Mouse (Mus musculus): Measurements from ENCODE around the gene Rnf39. TPM values are rescaled to one million over a fixed set of nuclear protein-coding genes. Genes with fewer than 3 reads are reported as not detected.

Gene Rnf39
- total and polyA plus RNA-seq, 2 experiments from 2014 or later = 0.16 to 8.0 TPM

DNA sequence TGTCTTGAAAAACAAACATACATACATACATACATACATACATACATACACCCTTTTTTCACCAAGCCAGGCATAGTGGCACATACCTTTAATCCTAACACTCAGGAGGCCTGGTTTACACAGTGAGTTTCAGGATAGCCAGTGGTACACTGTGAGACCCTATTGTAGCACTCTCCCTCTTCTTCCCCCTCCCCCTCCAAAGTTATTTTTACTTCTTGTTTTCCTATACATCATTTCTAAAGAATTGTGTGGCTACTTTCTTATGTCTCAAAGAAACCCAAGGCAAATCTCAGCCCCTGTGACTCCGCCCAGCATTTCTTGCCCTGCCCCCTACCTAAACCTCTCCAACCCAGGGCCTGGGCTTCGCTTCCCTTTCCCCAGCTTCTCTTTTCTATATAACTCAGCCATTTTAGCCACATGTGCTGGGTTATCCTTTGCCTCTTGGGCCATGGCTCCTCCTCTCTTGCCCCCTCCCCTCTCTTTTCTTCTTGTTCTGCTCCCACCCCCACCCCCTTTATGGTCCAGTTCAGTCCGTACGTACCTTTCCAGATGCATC is 51.1 kb downstream of the Rnf39 start:
- Histone ChIP-seq H3K36me3 (replicated peaks; ENCODE audit: control insufficient read depth, insufficient read depth, low read length) (no peaks in the 10 kb centered on the region), H3K9me3 (replicated peaks; ENCODE audit: control insufficient read depth, low read length) (no peaks in the 10 kb centered on the region), H3K4me1 (ENCODE audit: control insufficient read depth, insufficient read depth) (no peaks in the 10 kb centered on the region), H3K27me3 (ENCODE audit: control insufficient read depth, insufficient read depth, low read length) (peaks cover 8% of the 10 kb centered on the region), H3K27ac (ENCODE audit: low read depth) (no peak overlapping the region), H3K4me2 (ENCODE audit: low read depth, low read length) (no peak overlapping the region), H3K4me3 (ENCODE audit: low read depth, low read length) (no peak overlapping the region), H3K9ac (replicated peaks; ENCODE audit: low read depth, low read length) (no peak overlapping the region)
- TF ChIP-seq EP300 (IDR thresholded peaks at IDR 0.05; ENCODE audit: low read depth) (no peak), CTCF (IDR thresholded peaks at IDR 0.05; ENCODE audit: low read depth) (no peak)
- ATAC-seq (ENCODE audit: insufficient read depth, low read depth) (no peak), DNase-seq (ENCODE audit: low spot score) (no peak)
- WGBS = 90% methylated on average over 4 of the region's 4 CpGs

DNA sequence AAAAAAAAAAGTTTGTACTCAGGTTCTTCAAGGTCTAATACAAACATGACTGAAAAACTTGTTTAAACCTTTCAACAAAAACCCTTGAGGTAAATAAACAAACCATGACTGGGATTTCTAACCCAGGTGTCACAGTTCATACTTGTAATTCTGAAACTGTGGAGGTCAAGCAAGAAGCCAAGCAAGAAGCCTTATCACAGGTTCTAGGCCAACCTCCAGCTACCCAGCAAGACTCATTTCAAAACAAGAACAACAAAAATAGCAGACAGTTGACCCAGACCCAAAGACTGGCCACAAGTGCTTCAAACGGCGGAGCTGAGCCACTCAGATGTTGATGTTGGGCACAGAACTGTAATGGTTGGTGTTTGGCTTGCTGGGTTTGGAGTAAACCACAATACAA is 51.8 kb downstream of the Rnf39 start:
- no peak overlapping the region for H3K27ac ChIP-seq (ENCODE audit: low read depth)
- H3K9me3 ChIP-seq (replicated peaks; ENCODE audit: control insufficient read depth, low read length) = no peaks in the 10 kb centered on the region
- DNase-seq (ENCODE audit: low spot score) = no peak
- WGBS = 75% methylated on average over 2 of the region's 2 CpGs
- H3K4me3 ChIP-seq (ENCODE audit: low read depth, low read length) = no peak overlapping the region
- H3K36me3 ChIP-seq (replicated peaks; ENCODE audit: control insufficient read depth, insufficient read depth, low read length) = no peaks in the 10 kb centered on the region
- H3K9ac ChIP-seq (replicated peaks; ENCODE audit: low read depth, low read length) = no peak overlapping the region
- ATAC-seq (ENCODE audit: insufficient read depth, low read depth) = no peak
- TF ChIP-seq EP300 (IDR thresholded peaks at IDR 0.05; ENCODE audit: low read depth) (no peak), CTCF (IDR thresholded peaks at IDR 0.05; ENCODE audit: low read depth) (no peak)
- H3K27me3 ChIP-seq (ENCODE audit: control insufficient read depth, insufficient read depth, low read length) = peaks cover under 1% of the 10 kb centered on the region; the same call in 1 of the 2 replicates
- H3K4me1 ChIP-seq (ENCODE audit: control insufficient read depth, insufficient read depth) = no peaks in the 10 kb centered on the region
- no peak overlapping the region for H3K4me2 ChIP-seq (ENCODE audit: low read depth, low read length)

DNA sequence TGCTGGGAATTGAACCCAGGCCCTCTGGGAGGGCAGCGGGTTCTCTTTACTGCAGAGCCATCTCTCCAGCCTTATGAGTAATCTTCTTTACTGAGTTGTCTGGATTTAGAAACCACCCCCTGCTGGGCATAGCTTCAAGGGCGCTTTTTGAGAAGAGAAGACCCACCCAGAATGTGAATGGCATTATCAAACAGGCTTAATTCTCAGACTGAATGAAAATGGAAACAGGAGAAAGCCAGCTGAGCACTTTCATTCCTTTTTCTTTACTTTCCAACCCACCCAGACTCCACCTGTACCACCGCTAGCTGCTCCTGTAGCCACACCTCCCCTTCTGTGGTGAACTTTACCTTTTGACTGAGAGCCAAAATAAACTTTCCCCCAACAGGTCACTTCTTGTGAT is 52.7 kb downstream of the Rnf39 start:
- Histone ChIP-seq H3K27ac (ENCODE audit: low read depth) (no peak overlapping the region), H3K9ac (replicated peaks; ENCODE audit: low read depth, low read length) (no peak overlapping the region), H3K27me3 (ENCODE audit: control insufficient read depth, insufficient read depth, low read length) (no peaks in the 10 kb centered on the region), H3K4me3 (ENCODE audit: low read depth, low read length) (no peak overlapping the region), H3K36me3 (replicated peaks; ENCODE audit: control insufficient read depth, insufficient read depth, low read length) (no peaks in the 10 kb centered on the region), H3K9me3 (replicated peaks; ENCODE audit: control insufficient read depth, low read length) (no peaks in the 10 kb centered on the region), H3K4me2 (ENCODE audit: low read depth, low read length) (no peak overlapping the region), H3K4me1 (ENCODE audit: control insufficient read depth, insufficient read depth) (no peaks in the 10 kb centered on the region)
- no peak for ATAC-seq (ENCODE audit: insufficient read depth, low read depth)
- 63% methylated on average over 3 of the region's 3 CpGs for WGBS
- no peak for TF ChIP-seq EP300 (IDR thresholded peaks at IDR 0.05; ENCODE audit: low read depth)
- no peak for TF ChIP-seq CTCF (IDR thresholded peaks at IDR 0.05; ENCODE audit: low read depth)
- no peak for DNase-seq (ENCODE audit: low spot score)

DNA sequence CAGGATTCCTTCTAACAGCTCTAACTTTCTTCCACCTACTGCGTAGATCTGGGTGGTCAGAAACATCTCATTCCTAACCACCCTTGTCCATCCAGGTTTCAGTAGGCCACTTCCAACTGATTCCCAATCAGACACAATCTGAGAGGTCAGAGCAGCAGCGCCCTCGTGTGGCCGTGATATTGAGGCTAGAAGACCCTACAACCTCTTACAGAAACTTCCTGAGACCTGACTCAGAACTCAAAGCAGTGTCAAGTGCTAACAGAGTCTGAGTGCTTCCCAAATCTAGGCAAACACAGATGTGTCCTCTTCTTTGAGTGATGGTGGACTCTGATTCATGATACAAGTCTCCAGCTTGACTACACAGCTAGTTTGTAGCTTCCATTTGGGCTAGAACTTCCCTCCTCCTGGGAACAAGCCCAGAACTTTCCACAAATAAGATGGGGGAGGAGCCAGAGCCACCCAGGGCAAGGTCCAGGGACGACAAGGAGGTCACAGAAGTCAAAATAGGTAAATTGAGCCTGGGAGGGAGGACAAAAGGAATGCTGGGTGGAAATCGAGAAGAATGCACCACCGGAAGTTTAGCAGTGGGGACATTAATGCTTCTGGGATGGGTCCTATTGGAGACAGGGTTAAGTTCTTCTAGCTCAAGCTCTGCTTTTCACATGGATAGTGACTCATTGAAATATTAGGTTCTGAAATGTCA is 54.5 kb downstream of the Rnf39 start:
- WGBS = 22% methylated on average over 7 of the region's 7 CpGs
- Histone ChIP-seq H3K4me2 (ENCODE audit: low read depth, low read length) (no peak overlapping the region), H3K4me1 (ENCODE audit: control insufficient read depth, insufficient read depth) (no peaks in the 10 kb centered on the region), H3K27ac (ENCODE audit: low read depth) (no peak overlapping the region), H3K9me3 (replicated peaks; ENCODE audit: control insufficient read depth, low read length) (no peaks in the 10 kb centered on the region), H3K36me3 (replicated peaks; ENCODE audit: control insufficient read depth, insufficient read depth, low read length) (no peaks in the 10 kb centered on the region), H3K4me3 (ENCODE audit: low read depth, low read length) (no peak overlapping the region), H3K27me3 (ENCODE audit: control insufficient read depth, insufficient read depth, low read length) (no peaks in the 10 kb centered on the region), H3K9ac (replicated peaks; ENCODE audit: low read depth, low read length) (no peak overlapping the region)
- peak; percentile 81 for TF ChIP-seq CTCF (IDR thresholded peaks at IDR 0.05; ENCODE audit: low read depth)
- no peak for TF ChIP-seq EP300 (IDR thresholded peaks at IDR 0.05; ENCODE audit: low read depth)
- peak; percentile 18 for DNase-seq (ENCODE audit: low spot score)
- ATAC-seq (ENCODE audit: insufficient read depth, low read depth) = no peak

Other genes with a start within 250 kb of the Rnf39 start
- not detected in 2 replicates for gene H2-M10.5, start 170.0 kb upstream of the Rnf39 start, total RNA-seq (2014; rRNA removed; ENCODE audit: low replicate concordance)
- not detected in 2 replicates for gene H2-M10.5, start 170.0 kb upstream of the Rnf39 start, polyA plus RNA-seq (2015; fragmentation: Nextera tagmentation; extraction: Ambion mirVana)
- not detected in 2 replicates for gene H2-M10.6, start 130.7 kb upstream of the Rnf39 start, total RNA-seq (2014; rRNA removed; ENCODE audit: low replicate concordance)
- gene H2-M10.6, start 130.7 kb upstream of the Rnf39 start, polyA plus RNA-seq (2015; fragmentation: Nextera tagmentation; extraction: Ambion mirVana) = not detected in 2 replicates
- 11.4 and 13.8 TPM in 2 replicates for gene Trim26, start 105.8 kb upstream of the Rnf39 start, total RNA-seq (2014; rRNA removed; ENCODE audit: low replicate concordance)
- 14.0 and 14.9 TPM in 2 replicates for gene Trim26, start 105.8 kb upstream of the Rnf39 start, polyA plus RNA-seq (2015; fragmentation: Nextera tagmentation; extraction: Ambion mirVana)
- not detected in 2 replicates for gene Trim15, start 75.7 kb upstream of the Rnf39 start, total RNA-seq (2014; rRNA removed; ENCODE audit: low replicate concordance)
- not detected in 2 replicates for gene Trim15, start 75.7 kb upstream of the Rnf39 start, polyA plus RNA-seq (2015; fragmentation: Nextera tagmentation; extraction: Ambion mirVana)
- 0.15 TPM in 1 of 2 replicates, not detected in the other for gene Trim10, start 73.3 kb upstream of the Rnf39 start, total RNA-seq (2014; rRNA removed; ENCODE audit: low replicate concordance)
- 0.63 and 0.97 TPM in 2 replicates for gene Trim10, start 73.3 kb upstream of the Rnf39 start, polyA plus RNA-seq (2015; fragmentation: Nextera tagmentation; extraction: Ambion mirVana)
- not detected in 2 replicates for gene Trim40, start 52.8 kb upstream of the Rnf39 start, total RNA-seq (2014; rRNA removed; ENCODE audit: low replicate concordance)
- not detected in 2 replicates for gene Trim40, start 52.8 kb upstream of the Rnf39 start, polyA plus RNA-seq (2015; fragmentation: Nextera tagmentation; extraction: Ambion mirVana)
- gene Trim31, start 44.8 kb upstream of the Rnf39 start, total RNA-seq (2014; rRNA removed; ENCODE audit: low replicate concordance) = not detected in 2 replicates
- not detected in 2 replicates for gene Trim31, start 44.8 kb upstream of the Rnf39 start, polyA plus RNA-seq (2015; fragmentation: Nextera tagmentation; extraction: Ambion mirVana)
- 22.3 and 29.6 TPM in 2 replicates for gene Ppp1r11, start 8.8 kb downstream of the Rnf39 start, total RNA-seq (2014; rRNA removed; ENCODE audit: low replicate concordance)
- gene Ppp1r11, start 8.8 kb downstream of the Rnf39 start, polyA plus RNA-seq (2015; fragmentation: Nextera tagmentation; extraction: Ambion mirVana) = 84.0 and 84.4 TPM in 2 replicates
- 13.4 and 20.4 TPM in 2 replicates for gene Znrd1, start 15.6 kb downstream of the Rnf39 start, total RNA-seq (2014; rRNA removed; ENCODE audit: low replicate concordance)
- 33.6 and 38.4 TPM in 2 replicates for gene Znrd1, start 15.6 kb downstream of the Rnf39 start, polyA plus RNA-seq (2015; fragmentation: Nextera tagmentation; extraction: Ambion mirVana)
- 2.8 TPM in 1 of 2 replicates, not detected in the other for gene Znrd1as, start 15.7 kb downstream of the Rnf39 start, total RNA-seq (2014; rRNA removed; ENCODE audit: low replicate concordance)
- gene Znrd1as, start 15.7 kb downstream of the Rnf39 start, polyA plus RNA-seq (2015; fragmentation: Nextera tagmentation; extraction: Ambion mirVana) = 8.2 and 10.0 TPM in 2 replicates
- gene 2410137M14Rik, start 38.3 kb downstream of the Rnf39 start, total RNA-seq (2014; rRNA removed; ENCODE audit: low replicate concordance) = not detected in 2 replicates
- gene 2410137M14Rik, start 38.3 kb downstream of the Rnf39 start, polyA plus RNA-seq (2015; fragmentation: Nextera tagmentation; extraction: Ambion mirVana) = 0.18 TPM in 1 of 2 replicates, not detected in the other
- not detected in 2 replicates for gene H2-M5, start 46.6 kb downstream of the Rnf39 start, total RNA-seq (2014; rRNA removed; ENCODE audit: low replicate concordance)
- gene H2-M5, start 46.6 kb downstream of the Rnf39 start, polyA plus RNA-seq (2015; fragmentation: Nextera tagmentation; extraction: Ambion mirVana) = 0.04 TPM in 1 of 2 replicates, not detected in the other
- gene Zfp57, start 58.2 kb downstream of the Rnf39 start, total RNA-seq (2014; rRNA removed; ENCODE audit: low replicate concordance) = 12.5 and 14.7 TPM in 2 replicates
- 9.2 and 10.0 TPM in 2 replicates for gene Zfp57, start 58.2 kb downstream of the Rnf39 start, polyA plus RNA-seq (2015; fragmentation: Nextera tagmentation; extraction: Ambion mirVana)
- not detected in 2 replicates for gene Mog, start 80.5 kb downstream of the Rnf39 start, total RNA-seq (2014; rRNA removed; ENCODE audit: low replicate concordance)
- gene Mog, start 80.5 kb downstream of the Rnf39 start, polyA plus RNA-seq (2015; fragmentation: Nextera tagmentation; extraction: Ambion mirVana) = not detected in 2 replicates
- gene Gabbr1, start 103.0 kb downstream of the Rnf39 start, total RNA-seq (2014; rRNA removed; ENCODE audit: low replicate concordance) = 4.8 and 6.7 TPM in 2 replicates
- 1.8 and 1.9 TPM in 2 replicates for gene Gabbr1, start 103.0 kb downstream of the Rnf39 start, polyA plus RNA-seq (2015; fragmentation: Nextera tagmentation; extraction: Ambion mirVana)
- not detected in 2 replicates for gene Olfr90, start 145.6 kb downstream of the Rnf39 start, total RNA-seq (2014; rRNA removed; ENCODE audit: low replicate concordance)
- not detected in 2 replicates for gene Olfr90, start 145.6 kb downstream of the Rnf39 start, polyA plus RNA-seq (2015; fragmentation: Nextera tagmentation; extraction: Ambion mirVana)
- gene Olfr91, start 155.4 kb downstream of the Rnf39 start, total RNA-seq (2014; rRNA removed; ENCODE audit: low replicate concordance) = not detected in 2 replicates
- not detected in 2 replicates for gene Olfr91, start 155.4 kb downstream of the Rnf39 start, polyA plus RNA-seq (2015; fragmentation: Nextera tagmentation; extraction: Ambion mirVana)
- gene Olfr92, start 177.2 kb downstream of the Rnf39 start, total RNA-seq (2014; rRNA removed; ENCODE audit: low replicate concordance) = not detected in 2 replicates
- gene Olfr92, start 177.2 kb downstream of the Rnf39 start, polyA plus RNA-seq (2015; fragmentation: Nextera tagmentation; extraction: Ambion mirVana) = not detected in 2 replicates
- gene Olfr93, start 218.6 kb downstream of the Rnf39 start, total RNA-seq (2014; rRNA removed; ENCODE audit: low replicate concordance) = not detected in 2 replicates
- gene Olfr93, start 218.6 kb downstream of the Rnf39 start, polyA plus RNA-seq (2015; fragmentation: Nextera tagmentation; extraction: Ambion mirVana) = not detected in 2 replicates

All from heart, postnatal 0 days (tissue).